Mouse (Mus musculus): ENCODE data around the gene Nyap1.

The Nyap1 gene

DNA sequence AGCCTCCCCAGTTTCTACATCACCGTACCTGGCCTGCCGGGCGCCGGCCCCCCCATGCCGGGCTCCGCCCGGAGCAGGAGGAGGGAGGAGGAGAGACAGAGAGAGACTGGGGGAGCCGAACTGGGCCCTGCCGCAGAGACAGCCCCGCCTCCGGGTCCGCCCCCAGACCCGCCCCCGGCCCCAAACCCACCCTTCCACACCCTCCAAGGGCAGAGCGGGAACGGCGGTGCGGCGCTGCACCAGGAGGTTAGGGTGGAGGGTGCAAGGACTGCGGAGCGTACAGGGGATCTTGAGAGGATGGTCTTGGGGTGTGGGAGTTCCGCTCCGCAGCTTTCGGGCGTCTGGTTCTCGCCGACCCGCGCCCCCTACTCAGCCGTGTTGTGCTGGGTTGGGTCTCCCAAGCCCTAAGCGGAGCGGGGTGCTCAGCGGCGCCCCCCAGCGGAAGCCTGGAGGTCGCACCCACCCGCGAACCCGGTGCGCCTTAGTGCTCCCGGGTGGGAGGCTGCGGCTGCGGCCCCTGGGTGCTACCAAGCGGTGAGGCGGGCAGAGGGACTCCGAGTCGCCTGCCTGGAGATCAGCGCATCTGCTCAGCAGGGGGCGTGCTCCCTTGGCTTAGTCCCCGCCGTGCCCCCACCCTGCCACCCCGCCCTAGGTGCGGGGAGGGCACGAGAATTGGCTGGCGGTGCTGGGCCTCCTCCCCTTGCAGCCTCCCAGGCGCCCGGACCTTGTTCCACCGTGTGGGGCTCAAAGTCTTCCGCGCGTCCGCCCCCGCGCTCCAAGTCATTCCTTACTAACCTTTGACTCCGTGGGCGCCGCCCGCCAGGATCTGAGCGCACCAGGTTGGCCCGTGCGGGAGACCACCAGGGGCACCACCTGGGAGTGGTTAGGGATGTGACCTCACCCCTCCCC lies at the start of gene Nyap1:
Gene Nyap1, minus strand, starts transcription at position 585 of the 909 bp plus-strand sequence.
- DNase-seq: peak; percentile 78

- DNase-seq: no peak
These were observed 47.6 kb upstream of the Nyap1 start for GRCm38 (mm10) chr5:137788946-137789531.

GRCm38 (mm10) chr5:137788171-137788570 lies 46.8 kb upstream of the Nyap1 start:
- peak; percentile 24 for DNase-seq

- peak; percentile 95 for DNase-seq
These were observed 45.9 kb upstream of the Nyap1 start, which contains the start of the genes Mepce and Zcwpw1 for GRCm38 (mm10) chr5:137787151-137787928. Mepce (minus strand) TSS chr5:137787655. Zcwpw1 (plus strand) TSS chr5:137787798.

GRCm38 (mm10) chr5:137786109-137786942 lies 44.9 kb upstream of the Nyap1 start:
- peak; percentile 99 for DNase-seq

DNA sequence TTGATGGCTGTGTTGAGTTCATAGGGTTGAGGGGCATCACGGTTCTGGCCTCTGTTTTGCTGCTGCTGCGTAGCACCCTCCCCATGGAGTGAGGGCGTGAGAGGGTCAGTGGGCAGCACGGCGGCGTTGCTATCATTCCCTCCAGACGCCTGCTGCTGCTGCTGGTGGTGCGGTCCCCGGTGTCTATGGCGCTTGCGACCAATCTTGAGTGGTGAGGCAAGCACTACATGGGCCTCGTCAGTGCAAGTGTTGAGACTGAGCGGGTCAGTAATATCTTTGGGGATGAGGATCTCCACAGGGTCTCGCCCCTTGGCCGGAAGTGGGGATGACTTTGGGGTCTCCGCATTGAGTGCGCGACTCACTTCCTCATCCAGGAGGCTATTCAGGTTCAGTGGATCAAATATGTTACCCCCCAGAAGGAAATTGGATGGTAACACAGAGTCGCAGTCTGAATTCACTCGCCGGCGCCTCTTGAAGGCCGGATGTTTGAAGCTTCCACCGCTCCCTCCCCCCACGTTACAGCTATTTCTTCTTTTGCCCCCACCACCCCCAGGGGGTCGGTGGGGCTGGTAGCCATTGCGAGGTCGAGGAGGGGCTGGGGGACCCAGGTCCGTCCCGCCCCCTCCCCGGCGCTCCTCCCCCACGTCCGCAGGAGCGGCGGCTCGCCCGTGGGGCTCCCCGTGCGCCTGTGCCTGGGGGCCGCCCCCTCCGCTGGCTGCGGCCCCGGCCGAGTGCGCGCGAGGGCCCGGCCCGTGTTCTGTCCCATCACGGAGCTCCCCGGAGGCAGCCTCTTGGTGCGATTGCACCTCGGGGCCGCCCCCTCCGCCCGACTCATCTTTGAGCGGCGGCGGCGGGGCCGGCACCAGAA lies 44.0 kb upstream of the Nyap1 start:
- no peak for DNase-seq

GRCm38 (mm10) chr5:137784546-137784945 lies 43.1 kb upstream of the Nyap1 start:
- DNase-seq: no peak

- no peak for DNase-seq
These were observed 42.6 kb upstream of the Nyap1 start for GRCm38 (mm10) chr5:137783901-137784540.

DNA sequence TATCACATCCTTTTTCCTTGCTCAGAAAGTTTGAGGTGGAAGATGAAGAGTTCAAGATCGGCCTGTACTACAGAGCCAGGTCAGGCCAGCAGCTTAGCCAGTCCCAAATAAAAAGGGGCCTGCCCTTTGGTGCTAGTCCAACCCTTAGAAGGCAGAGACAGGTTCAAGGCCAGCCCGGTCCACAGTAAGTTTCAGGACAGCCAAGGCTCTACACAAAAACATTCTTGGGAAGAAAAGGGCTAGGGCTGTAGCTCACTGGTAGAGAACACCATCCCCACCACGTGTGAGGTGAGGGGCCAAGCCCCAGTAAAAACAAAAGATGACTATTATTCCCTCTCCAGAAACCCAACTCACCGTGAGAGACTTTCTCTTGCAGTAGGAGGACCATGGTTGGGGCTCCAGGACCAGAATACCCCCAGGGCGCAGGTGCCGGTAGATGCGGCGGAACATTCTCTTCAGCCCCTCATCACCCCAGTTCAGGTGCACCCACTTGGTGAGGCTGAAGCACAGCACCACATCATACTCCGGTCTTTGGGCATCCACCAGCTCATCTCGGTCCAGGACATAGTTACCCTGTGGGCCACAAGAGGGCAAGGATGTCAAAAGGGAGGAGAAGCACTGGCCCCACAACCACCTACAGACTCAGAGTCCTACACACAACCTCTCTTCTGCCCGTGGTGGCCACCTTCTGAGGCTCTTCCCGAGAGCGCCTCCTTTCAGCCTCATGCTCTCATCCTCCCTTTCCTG lies 41.5 kb upstream of the Nyap1 start:
- DNase-seq: no peak

DNA sequence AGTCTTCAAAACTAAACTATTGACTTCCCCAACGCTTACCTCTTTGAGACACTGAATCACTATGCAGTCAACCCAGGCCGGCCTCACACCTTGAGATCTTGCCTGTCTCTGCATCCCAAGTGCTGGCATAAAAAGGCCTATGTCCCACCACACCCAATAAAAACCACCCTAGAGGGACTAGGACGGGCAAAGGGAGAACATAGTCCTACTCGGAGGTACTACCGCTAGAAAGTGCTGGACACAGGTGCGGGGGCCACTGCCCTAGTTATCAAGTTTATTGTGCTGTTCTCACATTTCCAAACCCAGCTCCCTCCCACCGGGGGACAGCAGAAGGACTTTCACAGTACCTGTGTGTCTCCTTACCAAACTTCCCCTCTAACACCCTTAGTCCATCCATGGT lies 40.3 kb upstream of the Nyap1 start:
- DNase-seq: no peak

GRCm38 (mm10) chr5:137779053-137779933 lies 37.9 kb upstream of the Nyap1 start:
- no peak for DNase-seq

GRCm38 (mm10) chr5:137778635-137779034 lies 37.2 kb upstream of the Nyap1 start, which contains the start of gene Ppp1r35:
Ppp1r35 (plus strand) TSS chr5:137778849.
- peak; percentile 98 for DNase-seq

- DNase-seq: no peak
These were observed 35.9 kb upstream of the Nyap1 start for GRCm38 (mm10) chr5:137777267-137777845.

DNA sequence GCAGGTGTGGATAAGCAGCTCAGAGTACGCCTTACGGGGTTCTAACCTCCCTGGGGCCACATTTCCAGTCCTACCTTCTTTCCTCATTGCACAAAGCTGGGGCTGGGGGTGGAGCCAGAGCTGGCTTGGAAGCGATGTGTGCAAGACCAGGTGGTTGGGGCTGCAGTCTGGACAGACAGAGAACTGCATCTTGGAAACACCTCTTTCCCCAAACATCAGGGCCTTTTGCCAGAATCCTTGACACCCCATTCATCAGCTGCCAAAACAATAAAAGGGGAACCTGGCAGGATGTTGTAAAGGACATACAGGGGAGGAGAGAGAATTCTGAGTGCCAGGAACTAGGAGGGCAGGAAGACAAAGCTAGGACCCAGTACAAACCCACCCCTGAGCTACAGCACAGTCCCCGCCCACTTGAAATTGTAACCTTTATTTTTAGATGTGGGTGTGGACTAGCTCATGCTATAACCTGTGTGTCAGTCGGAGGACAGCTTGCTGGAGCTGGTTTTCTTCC lies 35.1 kb upstream of the Nyap1 start:
- no peak for DNase-seq

- no peak for DNase-seq
These were observed 34.3 kb upstream of the Nyap1 start for GRCm38 (mm10) chr5:137775587-137776290.

GRCm38 (mm10) chr5:137772755-137773154 lies 31.3 kb upstream of the Nyap1 start:
- no peak for DNase-seq

DNA sequence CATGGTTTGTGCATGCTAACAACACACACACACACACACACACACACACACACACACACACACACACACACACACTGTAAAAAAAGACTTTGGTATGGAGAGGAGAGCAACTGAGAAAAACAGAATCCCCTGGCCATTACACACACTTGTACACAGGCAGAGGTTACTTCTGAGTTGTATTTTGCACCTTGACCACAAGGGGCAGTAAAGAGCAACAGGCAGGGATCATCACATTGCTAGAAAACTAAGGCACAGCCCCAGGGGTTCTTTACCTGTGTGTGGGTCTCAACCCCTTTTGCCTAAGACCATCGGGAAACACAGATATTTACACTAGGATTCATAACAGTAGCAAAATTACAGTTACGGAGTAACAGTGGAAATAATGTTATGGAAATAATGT lies 29.3 kb upstream of the Nyap1 start:
- DNase-seq: no peak

DNA sequence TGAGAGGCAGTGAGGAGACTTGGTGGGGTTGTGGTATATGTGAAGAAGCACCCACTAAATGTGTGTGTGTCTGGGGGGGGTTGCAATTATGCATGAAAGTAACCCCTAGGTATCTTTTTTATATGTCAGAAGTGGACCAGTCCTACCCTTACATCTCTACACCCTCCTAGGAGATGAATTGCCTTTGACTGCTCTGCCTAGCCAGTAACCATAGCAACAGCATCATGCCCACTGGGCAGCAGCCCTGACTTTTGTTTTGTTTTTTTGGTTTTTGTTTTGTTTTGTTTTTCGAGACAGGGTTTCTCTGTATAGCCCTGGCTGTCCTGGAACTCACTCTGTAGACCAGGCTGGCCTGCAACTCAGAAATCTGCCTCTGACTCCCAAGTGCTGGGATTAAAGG lies 27.1 kb upstream of the Nyap1 start:
- DNase-seq: no peak
